Mouse (Mus musculus): ENCODE data around the gene Lrig3.

The Lrig3 gene

GRCm38 (mm10) chr10:125964709-125965108 is 1.3 kb upstream of the Lrig3 start:
- in situ Hi-C loops (cut with MseI, MboI), result no loop called here

GRCm38 (mm10) chr10:125966481-125967251 is 698 bp downstream of the Lrig3 start:
- in situ Hi-C loops (cut with MseI, MboI), result no loop called here

- in situ Hi-C loops (cut with MseI, MboI), result no loop called here
Observed at GRCm38 (mm10) chr10:125967436-125968160, 1.6 kb downstream of the Lrig3 start.

- in situ Hi-C loops (cut with MseI, MboI), result no loop called here
Observed at GRCm38 (mm10) chr10:125968191-125969132, 2.5 kb downstream of the Lrig3 start.

GRCm38 (mm10) chr10:125969133-125969490 is 3.1 kb downstream of the Lrig3 start:
- in situ Hi-C loops (cut with MseI, MboI), result no loop called here

- in situ Hi-C loops (cut with MseI, MboI), result no loop called here
Observed at GRCm38 (mm10) chr10:125970031-125970430, 4.1 kb downstream of the Lrig3 start.

- in situ Hi-C loops (cut with MseI, MboI), result no loop called here
Observed at GRCm38 (mm10) chr10:125970500-125970899, 4.5 kb downstream of the Lrig3 start.

GRCm38 (mm10) chr10:125973726-125974125 is 7.8 kb downstream of the Lrig3 start:
- in situ Hi-C loops (cut with MseI, MboI), result no loop called here

- in situ Hi-C loops (cut with MseI, MboI), result no loop called here
Observed at GRCm38 (mm10) chr10:125981938-125982337, 16.0 kb downstream of the Lrig3 start.

- in situ Hi-C loops (cut with MseI, MboI), result no loop called here
Observed at GRCm38 (mm10) chr10:125984473-125985035, 18.6 kb downstream of the Lrig3 start.

GRCm38 (mm10) chr10:125985795-125986194 is 19.8 kb downstream of the Lrig3 start:
- in situ Hi-C loops (cut with MseI, MboI), result no loop called here

GRCm38 (mm10) chr10:125986443-125986842 is 20.5 kb downstream of the Lrig3 start:
- in situ Hi-C loops (cut with MseI, MboI), result no loop called here

GRCm38 (mm10) chr10:125987307-125987706 is 21.3 kb downstream of the Lrig3 start:
- in situ Hi-C loops (cut with MseI, MboI), result no loop called here

GRCm38 (mm10) chr10:125988037-125988436 is 22.1 kb downstream of the Lrig3 start:
- in situ Hi-C loops (cut with MseI, MboI), result no loop called here

GRCm38 (mm10) chr10:125989890-125990289 is 23.9 kb downstream of the Lrig3 start:
- in situ Hi-C loops (cut with MseI, MboI), result loop anchor here in 1 of 2 experiments (10.0 kb wide), 1 partner anchor 205 kb away; no protein-coding TSS in a partner anchor

GRCm38 (mm10) chr10:125990394-125990793 is 24.4 kb downstream of the Lrig3 start:
- in situ Hi-C loops (cut with MseI, MboI), result loop anchor here in 1 of 2 experiments (10.0 kb wide), 1 partner anchor 206 kb away; no protein-coding TSS in a partner anchor

GRCm38 (mm10) chr10:125991819-125992218 is 25.9 kb downstream of the Lrig3 start:
- in situ Hi-C loops (cut with MseI, MboI), result loop anchor here in 1 of 2 experiments (10.0 kb wide), 1 partner anchor 207 kb away; no protein-coding TSS in a partner anchor

GRCm38 (mm10) chr10:125994855-125995254 is 28.9 kb downstream of the Lrig3 start:
- in situ Hi-C loops (cut with MseI, MboI), result loop anchor here in 1 of 2 experiments (10.0 kb wide), 1 partner anchor 210 kb away; no protein-coding TSS in a partner anchor

GRCm38 (mm10) chr10:125995701-125996100 is 29.7 kb downstream of the Lrig3 start:
- in situ Hi-C loops (cut with MseI, MboI), result loop anchor here in 1 of 2 experiments (10.0 kb wide), 1 partner anchor 211 kb away; no protein-coding TSS in a partner anchor

GRCm38 (mm10) chr10:125996989-125997388 is 31.0 kb downstream of the Lrig3 start:
- in situ Hi-C loops (cut with MseI, MboI), result loop anchor here in 1 of 2 experiments (10.0 kb wide), 1 partner anchor 212 kb away; no protein-coding TSS in a partner anchor

- in situ Hi-C loops (cut with MseI, MboI), result loop anchor here in 1 of 2 experiments (10.0 kb wide), 1 partner anchor 215 kb away; no protein-coding TSS in a partner anchor
Observed at GRCm38 (mm10) chr10:125999561-125999960, 33.6 kb downstream of the Lrig3 start.
